Comparison of ENCODE assay signal across 9 mouse cellular contexts in genomic region chr13:85629506-85630175, GRCm38 (mm10).
DNase-seq lines count a peak whose midpoint lies in the region; ATAC-seq and TF ChIP-seq lines count a peak whose summit lies in the region.
"Had no signal": no experiment of that assay in that cellular context is flagged by ENCODE, and none has a peak within 500 bp of the region (broad histone marks: within the 10 kb centered on the region; RNA-seq: fewer than 3 reads in every experiment).

No protein-coding gene starts in this region.

- no peak for TF ChIP-seq CTCF in intestine, postnatal 0 days (IDR thresholded peaks at IDR 0.05; ENCODE audit: low read depth)

- no peak overlapping the region for H3K9ac ChIP-seq in intestine, embryonic 15.5 days
- H3K9ac ChIP-seq in intestine, postnatal 0 days (ENCODE audit: low read depth, low read length): no peak overlapping the region
- H3K9ac ChIP-seq: embryonic facial prominence, embryonic 15.5 days had no signal

- no peak overlapping the region for H3K4me2 ChIP-seq in intestine, embryonic 15.5 days (replicated peaks)
- no peak overlapping the region for H3K4me2 ChIP-seq in intestine, postnatal 0 days (replicated peaks; ENCODE audit: low read depth)
- H3K4me2 ChIP-seq: embryonic facial prominence, embryonic 15.5 days had no signal

- 0 out of 2 replicates have a peak, but pooled peaks have one; percentile 12 for ATAC-seq in intestine, embryonic 15.5 days
- ATAC-seq in intestine, postnatal 0 days: no peak
- peak; percentile 87 for ATAC-seq in megakaryocyte progenitor cell, adult 5-6 weeks (replicated peaks; ENCODE audit: poor library complexity)

- no peak overlapping the region for H3K27ac ChIP-seq in intestine, embryonic 15.5 days
- no peak overlapping the region for H3K27ac ChIP-seq in intestine, postnatal 0 days (ENCODE audit: low read depth, low read length)
- H3K27ac ChIP-seq: embryonic facial prominence, embryonic 15.5 days had no signal

- no peaks in the 10 kb centered on the region for H3K27me3 ChIP-seq in intestine, embryonic 15.5 days (replicated peaks)
- no peaks in the 10 kb centered on the region for H3K27me3 ChIP-seq in intestine, postnatal 0 days (replicated peaks; ENCODE audit: control insufficient read depth, insufficient read depth, low read length)
- H3K27me3 ChIP-seq: embryonic facial prominence, embryonic 15.5 days had no signal

- H3K36me3 ChIP-seq in intestine, embryonic 15.5 days: no peaks in the 10 kb centered on the region
- no peaks in the 10 kb centered on the region for H3K36me3 ChIP-seq in intestine, postnatal 0 days (ENCODE audit: control insufficient read depth, insufficient read depth)
- H3K36me3 ChIP-seq: embryonic facial prominence, embryonic 15.5 days had no signal

- whole genome bisulfite sequencing in intestine, embryonic 15.5 days: 62% methylated on average over 4 of the region's 4 CpGs
- WGBS in intestine, postnatal 0 days: 67% methylated on average over 4 of the region's 4 CpGs

- H3K4me3 ChIP-seq in intestine, embryonic 15.5 days (replicated peaks): no peak overlapping the region
- no peak overlapping the region for H3K4me3 ChIP-seq in intestine, postnatal 0 days (ENCODE audit: low read depth, low read length)
- H3K4me3 ChIP-seq: embryonic facial prominence, embryonic 15.5 days had no signal

- no peaks in the 10 kb centered on the region for H3K4me1 ChIP-seq in intestine, embryonic 15.5 days (replicated peaks)
- no peaks in the 10 kb centered on the region for H3K4me1 ChIP-seq in intestine, postnatal 0 days (replicated peaks; ENCODE audit: control insufficient read depth, insufficient read depth, low read length)
- H3K4me1 ChIP-seq: embryonic facial prominence, embryonic 15.5 days had no signal

- H3K9me3 ChIP-seq in intestine, embryonic 15.5 days: no peaks in the 10 kb centered on the region
- no peaks in the 10 kb centered on the region for H3K9me3 ChIP-seq in intestine, postnatal 0 days (ENCODE audit: control insufficient read depth)
- H3K9me3 ChIP-seq: embryonic facial prominence, embryonic 15.5 days had no signal

- peak; percentile 62 for DNase-seq in brain, adult 2 months (ENCODE audit: low read depth, low spot score)
- peak; percentile 56 for DNase-seq in layer of hippocampus, adult 11-12 months (ENCODE audit: low spot score)
- DNase-seq in MN1 (ENCODE audit: low spot score): no peak
- DNase-seq in spleen, adult 18-20 months: no peak
- DNase-seq: kidney, adult 11 months had no signal

Comparison
In these comparisons a context has a peak if more than half of its experiments do, and no peak if none do; other contexts are left out.
1. DNase-seq: peak in brain, adult 2 months (single experiment) and layer of hippocampus, adult 11-12 months (single experiment); none in MN1 (single experiment) and spleen, adult 18-20 months (0 of 2).